Mouse (Mus musculus): Measurements from ENCODE around the gene Enthd1.
"Not testable (repeated sequence)": the region's sequence is repeated elsewhere in the genome, so short reads cannot be mapped to it uniquely, and the experiment has no call there.

Enthd1 gene

DNA sequence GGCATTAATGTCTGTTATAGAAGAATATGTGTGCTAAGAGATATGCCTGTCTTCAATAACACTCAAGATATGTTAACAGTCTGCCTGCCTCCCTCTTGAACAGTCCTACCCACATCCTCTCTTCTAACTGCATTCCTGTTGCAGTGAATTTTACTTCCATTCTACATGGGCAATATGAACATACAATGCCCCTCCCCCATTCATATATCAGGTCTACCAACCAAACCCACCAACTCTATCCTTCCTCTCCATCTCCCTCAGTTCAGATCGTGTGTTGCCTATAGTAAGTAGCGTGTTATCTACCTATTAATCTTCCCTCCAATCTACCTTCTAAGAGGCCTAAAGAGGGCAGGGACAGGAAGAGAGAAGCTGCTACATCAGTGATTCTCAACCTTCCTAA, 26.9 kb downstream of the Enthd1 start:
- no peak for DNase-seq (ENCODE audit: low spot score)

DNA sequence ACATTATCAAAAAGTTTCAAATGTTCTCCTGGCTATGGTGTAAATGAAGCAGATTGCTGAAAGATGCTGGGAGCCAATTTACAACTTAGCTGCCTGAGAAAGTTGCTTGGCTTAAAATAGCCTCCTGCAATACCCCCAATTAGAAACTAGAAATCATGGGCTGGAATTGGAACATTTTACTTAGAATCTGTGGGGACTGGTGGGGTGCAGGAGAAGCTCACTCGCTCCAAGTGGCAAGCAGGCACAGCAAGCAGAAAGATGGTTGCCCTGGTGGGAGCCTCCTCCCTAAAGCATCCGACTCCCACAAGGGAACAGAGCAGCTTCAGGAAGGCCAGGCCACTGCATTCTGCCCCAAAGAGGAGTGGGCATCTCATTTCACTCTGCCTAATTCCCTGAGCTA, 28.9 kb downstream of the Enthd1 start:
- DNase-seq (ENCODE audit: low spot score): no peak

DNA sequence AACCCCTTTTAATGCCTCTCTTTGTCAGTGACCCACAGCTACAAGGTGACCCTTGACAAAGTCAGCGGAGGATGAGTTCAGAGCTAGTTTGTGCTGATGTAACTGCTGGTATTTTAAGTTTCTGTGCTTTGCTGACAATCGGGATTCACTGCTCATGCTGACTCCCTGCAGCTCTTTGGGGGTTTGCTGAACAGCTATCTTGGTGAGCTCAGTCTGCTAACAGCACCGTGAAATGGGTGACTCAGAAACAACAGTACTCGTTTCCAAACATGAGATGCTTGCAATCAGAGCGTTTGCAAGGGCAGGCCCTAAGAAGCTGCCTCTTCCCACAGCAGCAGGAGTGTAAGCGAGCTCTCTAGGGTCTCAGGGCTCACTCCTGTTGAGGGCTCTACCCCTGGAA, 31.7 kb downstream of the Enthd1 start:
- DNase-seq (ENCODE audit: low spot score): no peak

DNA sequence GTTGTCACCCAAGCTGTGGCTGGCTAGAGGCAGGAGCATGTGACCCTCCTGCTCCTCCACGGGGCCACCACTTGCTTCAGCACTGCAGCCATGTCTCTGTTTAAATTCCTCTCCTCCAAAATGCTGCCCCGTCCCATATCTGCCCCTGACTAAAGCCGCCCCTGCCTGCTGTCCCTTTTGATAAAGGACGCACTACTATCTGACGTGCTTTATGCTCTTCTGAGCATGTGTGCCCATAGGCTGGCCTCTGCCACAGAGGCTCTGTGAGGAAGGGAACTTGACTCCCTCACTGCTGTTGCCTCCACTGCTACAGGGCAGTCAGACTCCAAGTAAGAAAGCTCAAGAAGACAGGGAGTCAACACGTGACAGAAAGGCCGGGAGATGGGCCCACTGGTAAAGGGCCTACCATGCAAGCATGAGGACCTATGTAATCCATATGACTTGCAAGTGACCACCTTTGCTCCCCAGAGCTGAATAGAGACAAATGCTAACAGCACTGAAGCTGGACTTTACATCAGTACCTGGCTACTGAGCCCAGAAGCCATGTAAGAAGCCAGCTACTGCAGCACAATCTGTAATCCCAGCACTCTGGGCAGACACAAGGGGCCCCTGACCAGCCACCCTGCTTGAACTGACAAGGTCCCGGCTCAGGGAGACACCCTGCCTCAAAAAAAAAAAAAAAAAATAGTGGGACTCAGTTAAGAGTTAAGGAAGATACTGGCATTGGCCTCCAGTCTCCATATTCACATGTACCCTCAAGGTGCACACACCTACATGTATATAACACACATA, 32.5 kb downstream of the Enthd1 start:
- DNase-seq (ENCODE audit: low spot score): no peak

DNA sequence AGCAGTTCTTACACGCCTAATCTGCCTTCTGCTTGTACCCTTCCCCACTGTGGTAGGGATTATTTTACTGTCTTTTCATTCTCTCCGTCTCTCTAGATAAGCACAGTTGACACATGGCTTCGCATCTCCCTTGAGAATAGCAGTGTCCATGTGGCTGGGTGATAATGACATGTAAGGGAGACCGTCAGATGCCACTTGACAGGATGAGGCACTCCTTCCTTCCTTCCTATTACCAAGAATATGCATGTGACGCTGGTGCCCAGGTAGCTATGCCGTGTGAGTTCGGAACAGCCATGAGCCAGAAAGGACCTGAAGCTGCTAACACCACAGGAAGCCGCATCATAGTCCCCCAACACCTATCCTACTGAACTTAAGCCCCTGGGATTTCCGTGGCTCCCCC, 33.9 kb downstream of the Enthd1 start:
- DNase-seq (ENCODE audit: low spot score): no peak

DNA sequence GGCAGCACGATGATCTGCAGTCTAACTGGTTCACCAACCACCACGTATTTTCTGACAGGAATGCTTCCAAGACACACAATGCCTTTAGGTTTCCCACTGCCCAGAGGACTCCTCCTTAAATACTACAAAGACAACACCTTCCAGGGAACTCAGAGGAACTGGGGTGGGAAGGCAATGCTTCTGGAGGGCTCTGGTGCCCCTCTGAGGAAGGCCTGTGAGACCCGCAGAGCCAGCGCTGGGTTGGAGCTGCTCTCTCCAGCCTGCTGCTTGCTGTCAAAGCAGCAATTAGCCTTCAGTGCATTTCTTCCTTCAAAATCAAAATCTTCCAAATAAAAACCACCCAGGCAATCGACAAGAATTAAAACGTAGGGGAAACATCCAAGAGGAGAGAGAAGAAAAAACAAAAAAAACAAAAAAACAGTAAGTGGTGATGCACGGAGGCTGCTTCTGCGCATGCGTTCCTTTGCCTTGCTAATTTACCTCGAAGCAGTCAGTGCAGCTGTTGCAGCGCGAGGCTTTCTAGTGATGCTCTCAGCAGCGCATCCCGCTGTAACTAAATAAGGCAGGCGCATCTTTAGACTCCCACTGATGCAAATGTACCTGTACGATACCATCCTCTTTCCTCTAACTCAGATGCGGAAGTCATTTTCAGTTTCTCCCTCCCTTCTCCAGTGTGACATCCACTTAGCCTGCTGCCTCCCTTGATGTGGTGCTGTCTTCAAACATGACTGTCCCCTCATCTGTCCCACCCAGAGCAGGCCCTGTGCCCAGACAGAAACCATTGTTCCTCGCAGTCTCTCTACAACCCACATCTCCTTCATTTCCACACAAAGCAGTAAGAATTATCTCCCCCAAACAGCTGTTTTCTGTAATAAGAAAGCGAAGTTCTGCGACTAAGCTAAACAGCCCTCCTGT, 34.7 kb downstream of the Enthd1 start:
- no peak for DNase-seq (ENCODE audit: low spot score)

DNA sequence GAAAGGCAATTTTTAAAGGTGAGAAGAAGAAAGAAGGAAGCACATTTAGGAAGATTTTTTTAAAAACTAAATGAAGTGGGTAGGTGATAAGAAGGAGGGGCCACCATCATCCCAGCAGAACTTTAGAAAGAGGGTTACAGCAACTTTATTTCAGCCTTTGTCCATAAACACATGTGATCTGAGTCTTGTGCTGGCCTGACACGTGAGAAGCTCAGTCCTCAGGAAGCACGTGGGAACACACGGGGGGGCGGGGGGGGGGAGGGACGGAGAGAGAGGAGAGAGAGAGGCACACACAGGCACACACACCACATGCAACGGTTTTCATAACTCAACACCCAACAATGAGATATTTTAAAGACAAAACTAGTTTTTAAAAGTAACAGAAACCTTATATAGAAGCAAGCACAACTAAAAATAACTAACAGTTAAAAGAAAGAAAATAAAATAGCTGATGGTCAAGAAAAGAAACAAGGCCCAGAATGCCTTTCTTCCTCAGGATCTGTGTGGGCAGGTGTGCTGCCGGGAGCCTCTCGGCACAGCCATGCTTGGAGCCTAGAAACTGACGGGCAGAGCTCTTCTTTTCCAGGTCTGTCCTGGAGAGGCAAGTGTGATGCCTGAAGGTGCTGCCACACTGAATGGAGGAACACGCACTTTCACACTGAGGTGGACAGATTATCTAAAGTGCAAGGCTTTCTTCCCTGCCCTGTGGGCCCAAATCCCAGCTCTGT, 43.1 kb downstream of the Enthd1 start:
- no peak for DNase-seq (ENCODE audit: low spot score)

DNA sequence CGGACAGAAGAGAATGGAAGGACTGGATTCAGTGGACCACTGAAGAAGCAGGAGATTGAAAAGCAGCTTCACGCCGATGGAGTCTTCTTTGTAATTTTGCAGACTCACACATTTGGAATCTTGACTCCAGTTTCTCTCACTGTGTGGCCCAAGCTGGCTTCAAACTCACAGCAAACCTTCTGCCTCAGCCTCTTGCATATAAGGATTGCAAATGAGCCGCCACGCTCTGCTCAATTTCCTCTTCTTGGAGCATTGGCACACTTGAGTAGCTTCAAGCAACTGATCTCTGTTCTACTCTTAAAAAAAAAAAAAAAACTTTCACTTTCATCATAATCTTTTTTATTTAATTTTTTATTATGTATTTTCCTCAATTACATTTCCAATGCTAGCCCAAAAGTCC, 45.0 kb downstream of the Enthd1 start:
- no peak for DNase-seq (ENCODE audit: low spot score)

DNA sequence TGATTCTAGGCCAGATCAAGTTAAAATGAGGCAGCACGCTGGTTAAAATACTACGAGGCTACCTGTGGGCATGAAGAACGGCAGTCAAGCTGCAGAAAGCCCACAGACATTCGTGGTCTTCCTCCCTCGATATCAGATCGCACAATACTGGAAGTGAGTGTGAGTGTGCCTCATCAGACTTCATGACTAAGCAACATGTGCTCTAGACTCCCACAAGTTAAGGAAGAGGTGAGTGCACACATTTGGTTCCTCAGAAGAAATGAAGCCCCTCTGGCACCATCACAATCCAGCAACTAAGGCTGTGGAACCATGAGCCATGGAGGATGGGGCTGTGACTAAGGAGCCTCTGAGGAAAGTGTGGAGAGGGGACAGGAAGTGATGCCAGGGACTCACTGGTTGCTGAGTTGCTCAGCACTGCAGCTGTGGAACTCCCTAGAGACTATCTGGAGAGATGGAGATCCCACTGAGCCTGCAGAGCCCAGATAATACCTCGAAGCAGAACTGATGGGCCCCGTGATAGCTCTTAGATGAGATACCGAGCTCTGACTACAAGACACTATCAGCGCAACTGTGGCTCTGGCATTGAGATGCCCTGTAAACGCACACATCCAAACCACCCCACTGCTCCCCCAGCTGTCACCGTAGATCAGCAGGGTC, 46.3 kb downstream of the Enthd1 start:
- DNase-seq (ENCODE audit: low spot score): no peak

DNA sequence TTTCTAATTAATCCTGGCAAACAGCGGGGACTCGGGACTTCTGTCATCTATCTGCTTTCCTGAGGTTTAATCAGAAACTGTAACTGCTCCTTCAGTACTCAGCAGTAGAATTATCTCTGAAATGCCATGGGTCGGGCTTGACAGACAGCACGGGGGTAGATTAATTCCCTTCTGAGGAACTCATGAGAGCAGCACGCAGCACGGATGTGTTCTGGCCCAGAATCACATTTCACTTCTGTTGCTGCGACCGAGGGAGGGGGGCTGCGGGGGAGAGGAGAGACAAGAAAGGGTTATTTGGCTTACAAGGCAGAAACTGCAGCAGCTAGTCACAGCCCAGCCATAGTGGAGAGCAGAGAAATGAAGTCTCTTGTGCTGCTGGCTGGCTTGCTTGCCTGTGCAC, 47.0 kb downstream of the Enthd1 start:
- no peak for DNase-seq (ENCODE audit: low spot score)

DNA sequence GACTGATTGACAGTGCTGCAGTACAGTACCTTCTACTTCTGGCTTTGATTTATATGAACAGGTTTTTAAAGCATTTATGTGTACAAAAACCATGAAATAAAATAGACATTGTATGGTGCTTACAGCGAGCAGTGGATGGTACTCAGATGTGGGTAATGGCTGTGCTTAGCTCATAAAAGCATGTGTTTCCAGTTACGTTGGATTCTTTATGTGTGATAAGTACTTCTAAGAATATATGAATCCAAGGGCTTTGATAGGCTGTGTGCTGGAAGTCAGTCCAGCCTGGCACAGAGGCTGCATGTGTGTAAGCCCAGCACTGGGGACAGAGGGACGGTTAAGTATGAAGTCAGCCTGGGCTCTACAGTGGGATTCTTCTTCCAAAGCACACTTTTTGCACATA, 48.4 kb downstream of the Enthd1 start:
- DNase-seq (ENCODE audit: low spot score): no peak

DNA sequence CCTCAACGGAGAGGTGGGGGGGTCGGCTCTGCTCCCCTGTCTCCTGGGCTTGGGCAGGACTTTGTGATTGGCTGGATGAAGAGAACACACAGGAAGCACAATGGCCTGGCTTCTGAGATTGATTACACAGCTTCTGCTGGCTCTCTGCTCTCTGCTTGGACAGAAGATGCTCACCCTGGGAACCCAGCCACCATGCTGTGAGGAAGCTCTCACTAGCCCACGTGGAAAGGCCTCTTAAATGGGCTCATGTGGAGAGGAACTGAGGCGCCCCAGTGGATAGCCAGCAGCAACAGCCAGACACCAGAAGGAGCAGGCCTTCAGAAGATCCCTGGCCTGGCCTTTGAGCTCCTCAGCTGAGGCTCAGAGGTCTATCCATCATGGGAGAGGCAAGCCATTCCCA, 59.9 kb downstream of the Enthd1 start:
- DNase-seq (ENCODE audit: low spot score): no peak

DNA sequence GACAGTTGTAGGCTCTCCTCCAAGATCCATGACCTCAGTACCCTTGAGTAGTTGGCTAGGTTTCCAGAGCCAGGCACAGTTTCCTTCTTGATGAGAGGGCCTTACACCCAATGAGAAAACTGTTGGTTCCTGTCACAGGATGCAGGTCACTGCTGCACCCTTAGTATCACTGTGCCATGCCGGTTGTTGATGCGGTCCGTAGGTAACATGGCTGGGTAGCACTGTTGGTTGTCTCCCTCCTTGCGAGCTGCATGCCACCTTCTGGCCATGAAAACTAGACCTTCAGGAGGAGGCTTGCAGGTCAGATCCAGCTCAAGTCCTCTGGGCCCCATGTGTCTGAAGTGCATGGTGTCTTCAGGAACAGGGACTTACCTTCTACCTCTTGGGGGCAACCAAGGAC, 61.8 kb downstream of the Enthd1 start:
- DNase-seq (ENCODE audit: low spot score): not testable (repeated sequence)

DNA sequence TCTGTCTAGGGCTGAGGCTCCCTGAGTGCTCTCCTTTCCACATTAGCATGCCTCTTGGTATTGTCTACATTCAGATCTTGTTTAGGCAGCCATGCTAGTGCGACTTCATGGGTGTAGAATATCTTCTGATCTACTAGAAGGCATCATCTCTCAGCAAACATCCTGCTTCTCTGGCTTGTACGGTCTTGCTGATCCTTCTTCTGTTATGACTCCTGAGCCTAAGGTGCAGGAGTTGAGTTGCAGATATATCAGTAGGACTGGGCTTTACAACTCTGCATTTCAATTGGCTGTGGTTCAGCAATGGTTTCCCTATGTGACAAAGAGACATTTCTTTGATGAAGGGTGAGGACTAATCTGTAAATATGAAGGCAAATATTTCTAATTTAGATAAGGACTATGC, 62.2 kb downstream of the Enthd1 start:
- DNase-seq (ENCODE audit: low spot score): no peak

DNA sequence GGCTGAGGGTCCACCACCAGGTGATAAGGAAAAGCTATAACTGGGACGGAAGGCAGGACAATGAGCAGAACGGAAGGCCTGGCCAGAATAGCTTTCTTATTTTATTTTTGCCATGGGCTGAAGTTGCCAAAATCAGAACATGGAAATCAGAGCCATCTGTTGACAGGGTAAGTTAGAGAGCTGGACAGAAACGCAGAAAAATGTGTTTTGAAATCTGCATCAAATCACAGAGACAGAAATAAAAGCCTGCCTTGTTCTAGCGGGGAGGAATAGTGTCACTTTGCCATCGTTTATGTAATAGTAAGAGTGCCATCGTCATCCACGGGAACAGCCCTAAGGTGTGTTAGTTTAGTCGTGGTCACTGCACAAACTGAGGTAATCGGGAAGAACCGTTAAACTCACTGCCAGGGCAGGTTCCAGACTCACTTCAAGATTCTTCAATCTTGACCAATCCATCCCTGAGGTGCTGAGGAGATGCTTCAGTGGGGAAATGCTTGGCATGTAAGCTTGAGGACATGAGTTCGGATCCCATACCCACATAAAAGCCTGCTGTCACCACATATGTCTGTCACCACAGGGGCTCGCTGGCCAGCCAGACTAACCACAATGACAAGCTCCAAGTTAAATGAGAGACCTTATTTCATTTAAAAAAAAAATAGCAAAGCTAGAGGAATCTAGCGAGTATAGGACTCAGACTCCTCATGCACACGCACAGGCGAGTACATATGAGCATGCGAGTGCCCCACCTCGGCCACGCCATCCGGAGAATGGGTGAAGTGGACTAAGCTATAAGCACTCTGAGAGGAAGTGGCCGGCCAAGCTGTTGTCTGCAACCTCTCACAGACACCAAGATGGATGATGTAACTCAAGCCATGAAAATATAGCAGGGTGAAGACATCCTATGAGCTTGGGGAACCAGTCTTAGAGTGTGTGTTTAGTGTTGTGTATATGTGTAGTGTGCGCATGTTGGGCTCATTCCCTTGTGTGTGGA, 63.6 kb downstream of the Enthd1 start:
- no peak for DNase-seq (ENCODE audit: low spot score)

DNA sequence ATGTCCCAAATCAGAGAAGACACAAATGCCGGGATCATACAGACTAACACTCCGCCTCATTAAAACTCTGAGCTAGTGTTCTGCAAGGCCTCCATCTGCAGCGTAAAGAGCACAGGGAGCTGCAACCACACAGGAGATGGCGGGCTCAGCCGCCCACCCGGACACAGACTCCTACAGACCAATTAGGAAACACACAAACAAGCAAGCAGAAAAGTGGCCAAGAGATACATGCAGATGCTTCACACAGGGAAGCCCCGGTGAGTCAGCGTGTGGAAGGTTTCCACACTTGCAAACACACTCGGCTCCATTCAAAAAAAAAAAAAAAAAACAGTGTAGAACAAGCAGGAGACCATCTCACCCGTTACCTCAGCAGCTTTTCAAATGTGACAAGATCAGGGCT, 64.5 kb downstream of the Enthd1 start:
- no peak for DNase-seq (ENCODE audit: low spot score)

DNA sequence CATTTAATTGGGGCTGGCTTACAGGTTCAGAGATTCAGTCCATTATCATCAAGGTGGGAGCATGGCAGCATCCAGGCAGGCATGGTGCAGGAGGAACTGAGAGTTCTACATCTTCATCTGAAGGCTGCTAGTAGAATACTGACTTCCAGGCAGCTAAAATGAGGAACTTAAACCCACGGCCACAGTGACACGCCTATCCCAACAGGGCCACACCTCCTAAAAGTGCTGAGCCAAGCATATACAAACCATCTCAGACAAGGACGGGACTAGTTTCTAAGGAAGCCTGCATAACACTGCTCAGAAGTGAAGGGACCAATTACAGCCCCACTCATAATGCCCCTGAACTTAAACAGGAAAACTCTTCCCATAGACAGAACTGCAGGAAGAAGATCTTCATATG, 67.2 kb downstream of the Enthd1 start:
- not testable (repeated sequence) for DNase-seq (ENCODE audit: low spot score)

DNA sequence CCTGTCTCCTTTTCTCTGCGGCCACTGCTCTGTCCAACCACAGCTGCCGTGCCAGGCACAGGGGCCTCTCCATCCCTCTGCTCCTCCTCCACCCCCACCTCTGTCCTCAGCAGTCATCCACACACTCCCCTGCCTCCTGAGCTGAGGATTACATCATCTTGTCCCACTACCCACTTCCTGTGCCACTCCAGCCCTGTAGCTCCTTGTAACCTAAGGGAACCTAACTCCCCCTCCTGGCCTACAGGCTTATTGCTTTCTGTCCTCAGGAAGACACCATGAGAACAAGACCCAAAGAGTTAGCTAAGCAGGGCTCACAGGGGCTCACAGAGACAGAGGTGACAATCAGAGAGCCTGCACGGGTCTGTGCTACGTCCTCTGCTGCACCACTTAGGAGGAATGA, 73.5 kb downstream of the Enthd1 start:
- no peak for DNase-seq (ENCODE audit: low spot score)

DNA sequence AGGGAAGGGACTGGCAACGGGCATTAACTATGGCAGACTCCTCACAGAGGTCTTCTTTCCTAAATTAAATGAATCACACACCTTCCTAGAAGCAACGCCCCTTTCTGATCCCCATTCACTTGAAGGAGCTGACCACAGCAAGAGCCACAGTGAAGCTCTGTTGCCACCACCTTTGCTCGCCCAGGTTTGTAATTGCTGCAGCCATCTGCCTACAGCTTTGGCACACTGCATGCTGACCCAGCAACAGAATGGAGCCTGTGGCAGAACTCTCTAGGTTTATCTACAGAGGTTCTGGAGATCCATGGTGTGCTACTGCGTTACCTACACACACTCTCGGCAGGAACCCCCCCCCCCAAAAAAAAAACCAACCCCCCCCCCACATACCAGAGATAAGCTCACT, 74.8 kb downstream of the Enthd1 start:
- DNase-seq (ENCODE audit: low spot score): no peak

DNA sequence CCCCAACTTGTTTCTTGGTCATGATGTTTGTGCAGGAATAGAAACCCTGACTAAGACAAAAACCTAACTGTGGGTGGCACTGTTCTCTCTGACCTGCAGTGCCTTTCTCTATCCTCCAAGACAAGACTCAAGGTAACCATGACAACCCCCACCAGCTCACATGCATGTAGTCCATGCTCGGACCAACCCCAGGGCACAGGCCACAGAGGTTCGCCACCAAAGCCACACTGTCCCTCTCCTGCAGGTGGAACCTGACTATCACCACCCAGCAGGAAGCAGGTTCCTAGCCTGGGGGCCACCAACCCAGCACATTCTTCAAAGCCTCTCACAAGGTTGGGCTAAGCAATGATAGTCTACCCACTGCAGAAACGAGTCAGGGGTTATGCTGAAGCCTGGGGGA, 76.3 kb downstream of the Enthd1 start:
- no peak for DNase-seq (ENCODE audit: low spot score)

DNA sequence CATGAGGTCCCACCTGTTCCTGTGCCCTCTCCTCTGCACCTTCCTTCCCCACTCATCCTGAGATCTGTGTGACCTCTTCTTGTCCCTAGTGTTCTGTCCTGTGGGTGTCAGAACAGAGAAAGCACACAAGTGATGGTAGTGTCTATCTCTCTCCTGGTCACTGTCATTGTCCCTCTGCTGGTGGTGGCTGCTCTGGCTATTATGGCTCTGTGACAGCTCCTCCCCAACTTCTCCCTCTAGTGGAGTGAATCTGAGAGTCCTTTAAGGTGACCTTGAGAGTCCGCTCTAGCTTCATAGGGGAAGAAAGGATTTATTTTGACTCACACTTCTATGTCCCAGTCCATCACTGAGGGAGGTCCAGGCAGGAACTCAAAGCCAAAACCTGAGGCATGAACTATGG, 79.4 kb downstream of the Enthd1 start:
- no peak for DNase-seq (ENCODE audit: low spot score)
